Mouse (Mus musculus) v-Abl transformed pro-B cells (cell line): ENCODE data around the gene Cxcl5.

Source experiments
- in situ Hi-C, 2 experiments: fragments of 400-800 bp; cut with MboI; formaldehyde crosslinking; loops; one replicate each; pipeline ENCODE4 v1.15.1; 2025; ENCODE audit not compliant: unreplicated experiment in 2 of 2

The Cxcl5 gene

GRCm38 (mm10) chr5:90759077-90760065 lies at the start of gene Cxcl5:
TSS of gene Cxcl5 (plus strand) at chr5:90759360.
- in situ Hi-C loops: loop anchor here in 1 of 2 experiments (25.0 kb wide), 2 partner anchors 547 to 1353 kb away; partner anchors contain the start of gene Cox18

- in situ Hi-C loops: no loop called here
Observed at GRCm38 (mm10) chr5:90711409-90711808, 47.8 kb upstream of the Cxcl5 start.

DNA sequence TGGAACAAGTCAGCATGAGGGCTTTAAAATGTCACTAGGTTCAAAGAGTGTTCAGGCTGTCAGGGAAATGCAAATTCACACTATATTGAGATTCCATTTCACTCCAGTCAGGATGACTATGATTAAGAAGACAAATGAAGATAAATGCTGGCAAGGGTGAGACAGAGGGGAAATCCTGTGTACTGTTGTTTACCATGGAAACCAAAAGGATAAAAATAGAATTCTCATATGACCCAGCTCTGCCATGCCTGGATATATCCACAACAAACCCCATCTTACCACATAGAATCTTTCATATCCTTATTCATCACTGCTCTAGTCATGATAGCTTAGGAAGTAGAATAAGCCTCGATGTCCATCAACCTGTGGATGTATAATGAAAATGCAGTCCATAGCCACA lies 41.2 kb upstream of the Cxcl5 start:
- in situ Hi-C loops: no loop called here

DNA sequence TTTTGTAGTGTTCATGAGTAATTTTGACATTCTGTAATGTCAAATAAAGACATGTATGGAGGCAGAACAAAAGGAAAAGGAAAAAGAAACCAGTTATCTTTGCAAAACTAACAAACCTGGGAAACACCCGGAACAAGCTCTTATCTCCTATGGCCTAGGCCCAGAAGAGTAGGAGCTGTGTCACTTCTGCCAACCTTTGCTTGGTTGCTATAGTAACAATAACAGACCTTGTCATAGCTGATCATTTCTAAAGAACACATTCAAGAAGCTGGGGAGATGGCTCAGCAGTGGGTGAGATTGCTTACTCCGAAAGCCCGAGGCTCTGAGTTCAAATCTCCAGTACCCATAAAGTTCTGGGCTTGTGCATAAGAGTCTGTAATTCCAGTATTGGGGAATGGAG lies 36.5 kb upstream of the Cxcl5 start:
- in situ Hi-C loops: no loop called here

- in situ Hi-C loops: no loop called here
Observed at GRCm38 (mm10) chr5:90728254-90728653, 30.9 kb upstream of the Cxcl5 start.

DNA sequence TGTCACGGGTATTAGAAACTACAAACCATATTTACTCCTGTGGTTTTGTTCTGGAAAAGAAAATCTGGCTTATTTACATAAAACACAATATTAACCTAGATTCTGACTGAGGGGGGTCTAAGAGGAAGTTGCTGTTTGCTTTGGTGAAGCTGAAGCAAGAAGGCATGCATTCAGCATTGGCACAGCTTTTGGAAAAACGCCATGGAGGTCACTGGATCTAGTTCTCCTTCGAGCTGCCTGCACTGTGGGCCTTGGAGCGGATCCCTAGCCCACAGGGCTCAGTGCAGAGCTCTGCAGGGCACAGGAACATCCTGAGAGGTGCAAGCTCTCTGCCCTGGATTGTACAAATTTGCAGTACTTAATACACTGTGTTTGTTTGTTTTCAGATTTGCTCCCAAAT lies 27.7 kb upstream of the Cxcl5 start:
- in situ Hi-C loops: no loop called here

DNA sequence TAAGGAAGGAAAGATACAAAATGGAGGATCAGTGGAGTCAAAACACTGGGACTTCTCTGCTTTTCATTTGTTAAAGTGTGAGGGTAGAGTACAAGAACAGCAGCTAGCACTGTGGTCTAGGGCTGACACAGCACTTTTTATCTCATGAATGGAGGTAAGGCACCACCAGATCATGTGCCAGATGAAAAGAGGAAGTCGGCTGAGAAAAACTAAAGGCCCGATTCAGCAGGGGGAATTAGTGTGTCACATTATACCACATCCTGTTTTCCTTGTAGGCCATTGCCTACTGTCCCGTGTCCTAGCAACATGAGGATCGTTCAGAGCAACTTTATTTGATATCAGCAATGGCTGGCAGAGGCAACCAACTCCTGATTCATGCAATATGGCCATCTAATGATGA lies 17.1 kb upstream of the Cxcl5 start:
- in situ Hi-C loops: no loop called here

GRCm38 (mm10) chr5:90753934-90754333 lies 5.2 kb upstream of the Cxcl5 start:
- in situ Hi-C loops: loop anchor here in 1 of 2 experiments (25.0 kb wide), 2 partner anchors 542 to 1358 kb away; partner anchors contain the start of gene Cox18

DNA sequence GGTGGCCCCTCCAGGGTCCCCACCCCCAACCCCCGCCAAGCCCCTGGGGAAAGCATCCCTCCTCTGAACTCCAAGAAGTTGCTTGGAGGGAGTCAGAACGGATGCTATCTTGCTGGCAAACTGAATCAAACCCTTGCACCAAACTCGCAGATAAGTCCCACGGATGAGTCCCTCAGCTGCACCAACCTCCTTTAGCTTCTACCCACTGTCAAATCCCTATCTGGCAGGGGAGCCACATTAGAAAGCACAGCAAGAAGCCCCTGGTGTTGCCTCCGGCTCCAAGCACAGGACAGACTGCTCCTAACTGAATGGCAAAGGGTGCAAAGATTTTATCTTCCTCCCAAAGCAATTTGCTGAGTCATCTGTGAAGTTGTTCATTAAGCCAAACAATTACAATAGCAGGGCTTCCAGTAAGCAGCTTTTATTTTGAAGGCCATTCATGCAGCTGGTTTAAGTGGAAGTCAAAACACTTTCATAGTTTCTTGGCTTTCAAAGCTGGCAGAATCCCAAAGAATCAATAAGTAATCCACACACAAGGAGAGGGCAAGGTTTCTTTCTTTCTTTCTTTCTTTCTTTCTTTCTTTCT lies 1.0 kb upstream of the Cxcl5 start:
- in situ Hi-C loops: loop anchor here in 1 of 2 experiments (25.0 kb wide), 2 partner anchors 546 to 1354 kb away; partner anchors contain the start of gene Cox18

- in situ Hi-C loops: loop anchor here in 1 of 2 experiments (25.0 kb wide), 2 partner anchors 548 to 1352 kb away; partner anchors contain the start of gene Cox18
Observed at GRCm38 (mm10) chr5:90760303-90760702, 1.1 kb downstream of the Cxcl5 start.

DNA sequence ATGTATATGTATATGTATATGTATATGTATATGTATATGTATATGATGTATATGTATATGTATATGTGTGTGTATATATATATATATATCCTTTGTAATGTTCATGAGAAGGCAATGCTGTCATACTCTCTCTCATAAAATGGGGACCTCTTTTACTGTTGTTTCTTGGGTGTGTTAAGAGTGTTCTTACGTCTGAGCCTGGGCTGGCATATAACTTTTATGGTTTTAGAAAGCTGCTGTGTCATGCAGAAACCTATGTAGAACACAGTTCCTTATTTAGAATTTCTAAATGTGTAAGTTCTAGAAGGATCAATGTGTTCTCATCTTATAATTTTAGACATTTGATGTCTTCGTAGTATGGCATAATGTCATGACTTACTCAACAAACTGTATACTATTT lies 1.7 kb downstream of the Cxcl5 start:
- in situ Hi-C loops: loop anchor here in 1 of 2 experiments (25.0 kb wide), 2 partner anchors 549 to 1351 kb away; partner anchors contain the start of gene Cox18

GRCm38 (mm10) chr5:90761834-90762233 lies 2.7 kb downstream of the Cxcl5 start:
- in situ Hi-C loops: loop anchor here in 1 of 2 experiments (25.0 kb wide), 2 partner anchors 550 to 1350 kb away; partner anchors contain the start of gene Cox18

DNA sequence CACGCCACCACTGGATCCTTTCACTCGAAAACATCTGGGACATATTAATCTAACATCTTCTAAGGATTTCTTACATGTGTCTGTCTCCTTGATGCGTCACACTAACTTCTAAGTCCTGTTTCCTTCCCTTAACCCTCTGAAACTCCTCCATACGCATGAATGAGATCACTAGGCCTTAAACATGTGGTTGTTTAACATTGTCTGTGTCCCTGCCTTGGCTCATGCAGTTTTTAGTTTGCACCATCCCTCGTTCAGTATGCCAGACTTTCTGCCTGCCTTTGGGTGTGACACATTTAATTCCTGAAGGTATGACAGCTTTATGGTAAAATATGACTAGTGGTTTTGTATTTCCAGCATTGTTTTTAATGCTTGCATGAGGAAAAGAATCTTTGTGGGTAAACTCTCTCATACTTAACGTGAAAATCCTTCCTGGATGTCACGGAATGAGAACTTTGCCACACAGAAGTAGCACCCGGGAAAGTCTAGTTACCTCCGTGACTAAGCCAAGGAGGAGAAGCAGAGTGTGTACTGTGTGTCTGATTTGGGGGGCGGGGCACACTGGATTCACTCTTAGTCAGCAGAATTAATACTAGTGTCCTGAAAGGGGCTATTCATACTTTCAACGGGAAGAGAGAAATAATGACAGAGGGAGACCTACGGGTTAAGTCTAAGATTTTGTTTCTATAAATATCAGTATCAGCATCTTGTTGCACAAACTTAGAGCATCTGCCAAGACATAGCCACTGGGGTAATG lies 4.9 kb downstream of the Cxcl5 start:
- in situ Hi-C loops: loop anchor here in 1 of 2 experiments (25.0 kb wide), 2 partner anchors 552 to 1348 kb away; partner anchors contain the start of gene Cox18

GRCm38 (mm10) chr5:90765821-90766606 lies 6.9 kb downstream of the Cxcl5 start:
- in situ Hi-C loops: loop anchor here in 1 of 2 experiments (25.0 kb wide), 2 partner anchors 554 to 1346 kb away; partner anchors contain the start of gene Cox18

- in situ Hi-C loops: loop anchor here in 1 of 2 experiments (25.0 kb wide), 2 partner anchors 556 to 1344 kb away; partner anchors contain the start of gene Cox18
Observed at GRCm38 (mm10) chr5:90768218-90768617, 9.1 kb downstream of the Cxcl5 start, which contains the start of gene Ppbp. TSS of gene Ppbp (plus strand) at chr5:90768518.

DNA sequence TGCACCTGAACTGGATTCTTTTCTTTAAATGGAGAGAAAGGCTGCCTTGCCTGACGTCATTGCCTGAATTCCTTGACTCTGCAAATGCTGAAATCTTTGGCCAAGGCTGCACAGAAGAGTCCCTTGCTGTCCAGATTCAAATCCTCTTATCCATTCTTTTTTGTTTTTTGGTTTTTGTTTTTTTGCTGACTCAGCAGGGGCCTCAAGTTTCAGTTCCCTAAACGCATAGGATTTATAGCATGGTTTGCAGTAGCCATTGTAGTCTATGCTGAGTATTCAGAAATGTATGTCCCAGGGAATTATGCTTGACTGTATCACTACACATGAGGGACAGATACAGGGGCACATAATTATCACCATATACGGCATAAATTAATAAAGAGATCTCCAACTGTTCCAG lies 12.2 kb downstream of the Cxcl5 start:
- in situ Hi-C loops: loop anchor here in 1 of 2 experiments (25.0 kb wide), 2 partner anchors 559 to 1341 kb away; partner anchors contain the start of gene Cox18

DNA sequence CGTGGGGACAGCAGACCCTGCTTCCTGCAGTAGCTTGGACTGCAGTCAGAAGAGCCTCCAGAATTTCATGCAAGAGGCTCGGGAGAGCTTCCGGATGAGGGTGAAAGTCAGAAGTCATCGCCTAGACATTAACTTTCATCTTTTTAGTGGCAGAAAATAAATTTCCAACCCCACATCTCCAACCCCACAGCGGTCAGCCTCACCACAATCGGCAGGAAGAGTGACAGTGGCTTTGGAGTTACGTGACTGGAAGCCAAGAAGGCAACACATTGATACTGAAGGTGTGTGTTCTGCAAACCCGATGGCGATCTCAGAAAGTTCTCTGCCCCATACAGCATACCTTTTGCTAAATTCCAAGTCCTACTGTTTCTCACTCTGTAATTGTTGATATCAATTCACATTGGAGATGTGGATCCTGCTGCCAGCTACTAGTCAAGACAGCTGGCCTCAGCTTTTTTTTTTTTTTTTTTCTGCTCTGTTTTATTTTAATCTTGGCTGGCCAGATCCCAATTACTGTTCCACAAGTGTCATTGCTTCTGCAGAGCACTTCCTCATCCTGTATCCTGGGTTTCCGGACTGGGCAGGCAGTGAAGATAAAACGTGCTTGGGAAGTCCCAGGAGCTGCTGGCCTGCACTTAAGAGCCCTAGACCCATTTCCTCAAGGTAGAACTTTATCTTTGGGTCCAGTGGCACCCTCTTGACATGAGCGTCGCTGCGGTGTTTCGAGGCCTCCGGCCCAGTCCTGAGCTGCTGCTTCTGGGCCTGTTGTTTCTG lies 12.9 kb downstream of the Cxcl5 start, which contains the start of gene Pf4:
Gene Pf4, plus strand, starts transcription at position 556 of the 774 bp plus-strand sequence.
- in situ Hi-C loops: loop anchor here in 1 of 2 experiments (25.0 kb wide), 2 partner anchors 560 to 1340 kb away; partner anchors contain the start of gene Cox18

DNA sequence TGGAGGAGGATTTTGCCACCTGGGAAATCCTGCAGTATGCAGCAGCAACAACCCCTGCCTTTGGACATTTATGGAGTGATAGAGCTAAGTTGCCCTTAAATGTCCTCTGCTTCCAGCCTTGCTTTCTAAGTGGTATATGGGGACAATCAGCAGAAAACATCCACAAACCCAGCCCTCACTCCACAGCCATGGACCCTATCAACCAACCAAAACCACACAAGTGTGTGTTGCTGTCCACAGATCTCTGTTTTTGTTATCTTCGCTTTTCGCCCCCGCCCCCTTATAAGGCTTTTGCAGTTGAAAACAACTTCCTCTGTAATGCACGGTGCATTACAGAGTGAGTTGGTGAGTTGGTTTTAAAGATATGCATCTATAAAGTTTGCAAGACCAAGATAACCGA lies 16.4 kb downstream of the Cxcl5 start:
- in situ Hi-C loops: no loop called here
